Mouse (Mus musculus): ENCODE results near the gene Grk1. TPM values are rescaled to one million over a fixed set of nuclear protein-coding genes. Genes with fewer than 3 reads are reported as not detected.

Gene Grk1
- total and polyA plus RNA-seq, 3 experiments = not detected

DNA sequence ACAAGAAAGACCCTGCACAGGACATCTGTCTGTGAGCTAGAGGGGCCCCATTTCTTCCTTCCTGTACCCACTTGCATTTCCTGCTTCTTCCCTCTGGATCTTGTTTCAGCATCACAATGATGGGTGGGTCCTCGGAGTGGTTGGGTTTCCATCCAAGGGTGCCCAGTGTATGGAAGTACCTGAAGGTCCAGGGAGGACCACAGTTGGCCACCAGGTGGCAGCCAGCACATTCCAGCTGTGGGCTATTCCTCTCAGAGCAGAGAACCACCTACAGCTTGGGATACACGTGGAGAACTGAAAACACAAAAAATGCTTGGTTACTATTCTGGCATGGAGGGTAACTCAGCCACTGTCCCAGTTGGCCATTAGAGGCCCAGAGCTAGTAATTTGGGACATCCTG is 50.4 kb downstream of the Grk1 start:
- peak; percentile 34 for DNase-seq (ENCODE audit: extremely low read depth)
- dilution Hi-C loops (cut with MboI; ENCODE audit: extremely low pct_ligation_motif_present, extremely low pct_unique_long_range_greater_than_20kb, low sequenced_read_pairs) = no loop called here
- in situ Hi-C loops (cut with MboI; ENCODE audit: low pct_ligation_motif_present, low pct_unique_long_range_greater_than_20kb, low sequenced_read_pairs) = no loop called here

DNA sequence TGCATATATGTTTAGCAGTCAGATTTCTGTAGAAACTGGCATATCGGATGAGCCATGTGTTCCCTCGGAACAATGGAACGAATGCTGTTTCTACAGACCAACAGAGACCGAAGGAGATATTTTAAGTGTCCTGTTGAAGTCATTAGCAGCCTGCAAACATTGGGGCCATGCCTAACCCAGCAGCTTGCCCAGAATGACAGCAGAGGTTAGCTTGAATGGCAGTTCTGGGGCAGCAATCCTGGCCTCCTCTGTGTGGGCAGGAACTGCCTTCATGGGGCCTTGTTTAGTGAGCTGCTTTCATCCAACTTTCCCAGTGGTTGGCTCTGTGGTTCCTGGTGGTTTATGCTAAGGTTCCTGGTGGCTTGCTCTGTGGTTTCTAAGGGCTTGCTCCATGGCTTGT is 54.5 kb downstream of the Grk1 start:
- no peak overlapping the region for H3K9ac ChIP-seq (ENCODE audit: insufficient read depth, low read depth)
- no peaks in the 10 kb centered on the region for H3K79me2 ChIP-seq (replicated peaks; ENCODE audit: control insufficient read depth, extremely low read depth, insufficient read depth, poor library complexity, severe bottlenecking)
- H3K4me2 ChIP-seq (ENCODE audit: insufficient read depth, low read depth, poor library complexity, severe bottlenecking) = no peak overlapping the region
- TF ChIP-seq ZMIZ1 (IDR thresholded peaks at IDR 0.05; ENCODE audit: low read depth, low read length) = no peak
- TF ChIP-seq E2F4 (IDR thresholded peaks at IDR 0.05; ENCODE audit: insufficient replicate concordance, low read depth, low read length) = no peak
- no peak for TF ChIP-seq IRF4 (IDR thresholded peaks at IDR 0.05; ENCODE audit: low read depth, low read length)
- no peak for TF ChIP-seq SIN3A (IDR thresholded peaks at IDR 0.05; ENCODE audit: low read length)
- no peak for TF ChIP-seq CTCF (conservative IDR thresholded peaks at IDR 0.05 in 1 of 2, IDR thresholded peaks at IDR 0.05 in 1 of 2; ENCODE audit: low read depth in 2 of 2, low read length in 2 of 2)
- TF ChIP-seq USF2 (conservative IDR thresholded peaks at IDR 0.05; ENCODE audit: low read depth, low read length) = no peak
- no peak for TF ChIP-seq ELF1 (IDR thresholded peaks at IDR 0.05; ENCODE audit: low read depth, low read length)
- no peak for TF ChIP-seq MEF2A (IDR thresholded peaks at IDR 0.05; ENCODE audit: borderline replicate concordance, low read depth, low read length)
- no peak for TF ChIP-seq SMC3 (IDR thresholded peaks at IDR 0.05; ENCODE audit: low read depth, low read length)
- no peak for TF ChIP-seq EP300 (IDR thresholded peaks at IDR 0.05; ENCODE audit: low read length)
- no peak for TF ChIP-seq KAT2A (IDR thresholded peaks at IDR 0.05; ENCODE audit: insufficient replicate concordance, low read length)
- TF ChIP-seq ETS1 (conservative IDR thresholded peaks at IDR 0.05; ENCODE audit: low read depth, low read length) = no peak
- no peak for TF ChIP-seq GABPA (IDR thresholded peaks at IDR 0.05; ENCODE audit: insufficient replicate concordance, low read depth, low read length)
- TF ChIP-seq UBTF (IDR thresholded peaks at IDR 0.05; ENCODE audit: low read depth, low read length) = no peak
- no peak for TF ChIP-seq PAX5 (IDR thresholded peaks at IDR 0.05; ENCODE audit: low read length)
- TF ChIP-seq RAD21 (IDR thresholded peaks at IDR 0.05; ENCODE audit: low read depth, low read length) = no peak
- no peak for TF ChIP-seq CHD2 (IDR thresholded peaks at IDR 0.05; ENCODE audit: low read length)
- no peak for TF ChIP-seq MAFK (IDR thresholded peaks at IDR 0.05; ENCODE audit: insufficient replicate concordance, low read length)
- no peak for TF ChIP-seq TBP (conservative IDR thresholded peaks at IDR 0.05; ENCODE audit: low read depth, low read length)
- in situ Hi-C loops (cut with MboI; ENCODE audit: low pct_ligation_motif_present, low pct_unique_long_range_greater_than_20kb, low sequenced_read_pairs) = no loop called here
- no peak overlapping the region for H3K27ac ChIP-seq (ENCODE audit: insufficient read depth, low read depth)
- H3K9me3 ChIP-seq (replicated peaks; ENCODE audit: low read length) = no peaks in the 10 kb centered on the region
- no peaks in the 10 kb centered on the region for H3K36me3 ChIP-seq (replicated peaks in 1 of 2; ENCODE audit: control insufficient read depth in 1 of 2, insufficient read depth in 1 of 2, low read length in 1 of 2)
- dilution Hi-C loops (cut with MboI; ENCODE audit: extremely low pct_ligation_motif_present, extremely low pct_unique_long_range_greater_than_20kb, low sequenced_read_pairs) = no loop called here
- no peak overlapping the region for H3K4me3 ChIP-seq (replicated peaks in 1 of 3; ENCODE audit: low read depth in 2 of 3, low read length in 2 of 3, poor library complexity in 1 of 3)
- peaks cover 65% of the 10 kb centered on the region for H3K27me3 ChIP-seq (replicated peaks)
- peaks cover 3 to 16% of the 10 kb centered on the region in 2 experiments; a peak in 3 of 4 replicates for H3K4me1 ChIP-seq (ENCODE audit: control insufficient read depth in 1 of 2, insufficient read depth in 2 of 2)
- DNase-seq (ENCODE audit: extremely low read depth) = no peak

More for the DNA sequence above, 50.4 kb downstream of the Grk1 start:
- H3K9ac ChIP-seq (ENCODE audit: insufficient read depth, low read depth) = no peak overlapping the region
- no peaks in the 10 kb centered on the region for H3K36me3 ChIP-seq (replicated peaks in 1 of 2; ENCODE audit: control insufficient read depth in 1 of 2, insufficient read depth in 1 of 2, low read length in 1 of 2)
- H3K27ac ChIP-seq (ENCODE audit: insufficient read depth, low read depth) = no peak overlapping the region
- H3K9me3 ChIP-seq (replicated peaks; ENCODE audit: low read length) = no peaks in the 10 kb centered on the region
- no peak overlapping the region for H3K4me2 ChIP-seq (ENCODE audit: insufficient read depth, low read depth, poor library complexity, severe bottlenecking)
- no peaks in the 10 kb centered on the region for H3K79me2 ChIP-seq (replicated peaks; ENCODE audit: control insufficient read depth, extremely low read depth, insufficient read depth, poor library complexity, severe bottlenecking)
- no peak overlapping the region for H3K4me3 ChIP-seq (replicated peaks in 1 of 3; ENCODE audit: low read depth in 2 of 3, low read length in 2 of 3, poor library complexity in 1 of 3)
- H3K4me1 ChIP-seq (ENCODE audit: control insufficient read depth in 1 of 2, insufficient read depth in 2 of 2) = no peaks in the 10 kb centered on the region; a peak in 1 of 4 replicates
- TF ChIP-seq RAD21 (IDR thresholded peaks at IDR 0.05; ENCODE audit: low read depth, low read length) (peak; percentile 72), EP300 (IDR thresholded peaks at IDR 0.05; ENCODE audit: low read length) (no peak), ZC3H11A (IDR thresholded peaks at IDR 0.05; ENCODE audit: low read depth, low read length) (peak; percentile 19; the same call in 1 of the 2 replicates), SMC3 (IDR thresholded peaks at IDR 0.05; ENCODE audit: low read depth, low read length) (peak; percentile 85), MYC (IDR thresholded peaks at IDR 0.05; ENCODE audit: low read depth, low read length) (0 out of 2 replicates have a peak, but pooled peaks have one; percentile 60), ZMIZ1 (IDR thresholded peaks at IDR 0.05; ENCODE audit: low read depth, low read length) (no peak), IRF4 (IDR thresholded peaks at IDR 0.05; ENCODE audit: low read depth, low read length) (0 out of 2 replicates have a peak, but pooled peaks have one; percentile 8), CTCF (conservative IDR thresholded peaks at IDR 0.05 in 1 of 2, IDR thresholded peaks at IDR 0.05 in 1 of 2; ENCODE audit: low read depth in 2 of 2, low read length in 2 of 2) (peak; percentile 13 to 80; a peak in 2 of 4 replicates)
- H3K27me3 ChIP-seq (replicated peaks) = peaks cover 79% of the 10 kb centered on the region
